Mouse (Mus musculus) liver, embryonic 11.5 days (tissue): Measurements from ENCODE around the gene Cfap43. TPM values are rescaled to one million over a fixed set of nuclear protein-coding genes. Genes with fewer than 3 reads are reported as not detected.

Experiments used
- ATAC-seq: fragments of 200-750 bp; cut with Nextera tagmentation; replicated peaks from 2 replicates; pipeline ENCODE4 v1.8.0; 2017; ENCODE audit warnings: moderate number of reproducible peaks, mild to moderate bottlenecking, moderate TSS enrichment, moderate library complexity; ENCODE audit not compliant: low FRiP score
- DNase-seq: peaks from one replicate; pipeline ENCODE4 v3.0.0-alpha.2; 2017; ENCODE audit warnings: low spot score
- H3K27ac ChIP-seq: fragments of 300-500 bp; sonication (generic); 2 replicates; pipeline ENCODE4 v1.5.1; 2014; ENCODE audit warnings: mild to moderate bottlenecking, low read depth, low read length, control low read depth
- H3K27me3 ChIP-seq: fragments of 300-500 bp; sonication (generic); replicated peaks from 2 replicates; pipeline ENCODE4 v1.6.1; 2014; ENCODE audit warnings: low read length, mixed read lengths; ENCODE audit not compliant: control insufficient read depth, insufficient read depth
- H3K36me3 ChIP-seq: fragments of 300-500 bp; sonication (generic); 2 replicates; pipeline ENCODE4 v1.6.1; 2014; ENCODE audit warnings: mild to moderate bottlenecking, low read length, moderate library complexity, mixed read lengths; ENCODE audit not compliant: control insufficient read depth, insufficient read depth
- H3K4me1 ChIP-seq: fragments of 300-500 bp; sonication (generic); replicated peaks from 2 replicates; pipeline ENCODE4 v1.6.1; 2014; ENCODE audit warnings: low read length, mixed read lengths; ENCODE audit not compliant: control insufficient read depth, insufficient read depth
- H3K4me2 ChIP-seq: fragments of 300-500 bp; sonication (generic); 2 replicates; pipeline ENCODE4 v1.6.1; 2014; ENCODE audit warnings: mild to moderate bottlenecking, control low read depth, moderate library complexity
- H3K4me3 ChIP-seq: fragments of 300-500 bp; sonication (generic); 2 replicates; pipeline ENCODE4 v1.5.1; 2014; ENCODE audit warnings: low read depth, low read length, control low read depth
- H3K9ac ChIP-seq: fragments of 300-500 bp; sonication (generic); 2 replicates; pipeline ENCODE4 v1.6.1; 2014; ENCODE audit warnings: low read depth, low read length, control low read depth
- H3K9me3 ChIP-seq: fragments of 300-500 bp; sonication (generic); 2 replicates; pipeline ENCODE4 v1.6.1; 2016; ENCODE audit warnings: low read length, inconsistent platforms, mixed read lengths; ENCODE audit not compliant: control insufficient read depth
- WGBS: fragments of 180-500 bp; shearing (Covaris S2); extraction: QIAGEN DNeasy Blood & Tissue Kit; methylation state at CpG from one replicate; pipeline ENCODE4 v1.1.7; 2014; 5-methylcytosine and 5-hydroxymethylcytosine counted together
- polyA plus RNA-seq: library from polyadenylated mRNA; unstranded; fragments of >200 nt; fragmentation: Nextera tagmentation; extraction: Ambion mirVana; gene quantifications from 2 replicates; pipeline ENCODE4 v1.2.1, GENCODE M21; 2014

The Cfap43 gene
- polyA plus RNA-seq, 1 experiment from 2014 or later = 0.04 TPM

DNA sequence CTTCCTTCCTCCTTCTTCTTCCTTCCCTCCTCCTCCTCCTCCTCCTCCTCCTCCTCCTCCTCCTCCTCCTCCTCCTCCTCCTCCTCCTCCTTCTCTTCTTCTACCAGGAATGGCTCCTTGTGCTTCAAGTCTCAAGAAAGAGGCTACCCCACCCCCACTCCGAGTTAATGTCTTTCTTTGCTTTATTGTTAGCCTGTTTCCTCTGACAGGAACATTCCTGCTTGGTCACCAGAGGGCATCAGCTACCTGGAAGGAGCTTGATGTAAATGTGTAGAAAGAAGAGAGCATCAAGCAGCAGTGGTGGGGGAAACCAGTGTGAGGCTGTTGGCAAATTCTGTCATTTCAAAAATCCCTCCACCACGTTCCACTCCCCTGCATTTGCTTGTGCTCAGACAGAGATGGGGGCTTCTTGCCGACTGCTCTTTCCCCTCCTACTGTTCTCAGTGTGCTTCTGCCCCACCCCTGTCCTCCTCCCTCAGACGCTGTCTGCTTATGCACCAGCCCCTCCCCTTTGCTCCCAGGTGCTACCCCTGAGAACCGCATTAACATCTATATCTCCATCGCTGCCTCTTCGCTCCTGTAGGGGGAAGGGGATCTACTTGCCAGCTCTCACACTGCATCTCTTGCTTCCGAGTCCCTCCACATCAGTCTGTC is 96.8 kb downstream of the Cfap43 start:
- Histone ChIP-seq H3K36me3 (no peaks in the 10 kb centered on the region), H3K27me3 (peaks cover 3% of the 10 kb centered on the region; the same call in 1 of the 2 replicates), H3K4me1 (no peaks in the 10 kb centered on the region), H3K9ac (no peak overlapping the region), H3K4me3 (no peak overlapping the region), H3K27ac (no peak overlapping the region), H3K9me3 (no peaks in the 10 kb centered on the region), H3K4me2 (no peak overlapping the region)
- 15% methylated on average over 8 of the region's 8 CpGs for WGBS
- DNase-seq (no peak), ATAC-seq (no peak)

DNA sequence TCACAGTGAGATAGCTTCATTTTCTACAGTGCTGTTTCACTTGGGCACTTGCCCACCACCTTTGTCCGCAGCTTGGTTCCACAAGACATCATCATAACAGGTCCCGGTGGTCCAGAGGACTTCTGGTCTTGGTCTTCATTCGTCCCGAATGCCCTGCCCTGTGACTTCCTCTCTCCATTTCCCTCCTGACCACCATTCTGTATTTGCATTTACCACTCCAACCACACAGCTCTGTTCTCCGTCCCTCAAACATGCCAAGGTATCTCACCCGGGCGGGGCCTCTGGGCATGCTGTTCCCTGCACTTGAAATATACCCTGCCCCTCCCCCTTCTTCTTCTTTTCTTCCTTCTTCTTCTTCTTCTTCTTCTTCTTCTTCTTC is 97.6 kb downstream of the Cfap43 start:
- H3K36me3 ChIP-seq = no peaks in the 10 kb centered on the region
- H3K9me3 ChIP-seq = no peaks in the 10 kb centered on the region
- H3K9ac ChIP-seq = no peak overlapping the region
- no peak for ATAC-seq
- H3K4me3 ChIP-seq = no peak overlapping the region
- 36% methylated on average over 7 of the region's 7 CpGs for WGBS
- H3K4me2 ChIP-seq = no peak overlapping the region
- H3K27me3 ChIP-seq = peaks cover 3% of the 10 kb centered on the region; the same call in 1 of the 2 replicates
- H3K27ac ChIP-seq = no peak overlapping the region
- no peak for DNase-seq
- no peaks in the 10 kb centered on the region for H3K4me1 ChIP-seq

DNA sequence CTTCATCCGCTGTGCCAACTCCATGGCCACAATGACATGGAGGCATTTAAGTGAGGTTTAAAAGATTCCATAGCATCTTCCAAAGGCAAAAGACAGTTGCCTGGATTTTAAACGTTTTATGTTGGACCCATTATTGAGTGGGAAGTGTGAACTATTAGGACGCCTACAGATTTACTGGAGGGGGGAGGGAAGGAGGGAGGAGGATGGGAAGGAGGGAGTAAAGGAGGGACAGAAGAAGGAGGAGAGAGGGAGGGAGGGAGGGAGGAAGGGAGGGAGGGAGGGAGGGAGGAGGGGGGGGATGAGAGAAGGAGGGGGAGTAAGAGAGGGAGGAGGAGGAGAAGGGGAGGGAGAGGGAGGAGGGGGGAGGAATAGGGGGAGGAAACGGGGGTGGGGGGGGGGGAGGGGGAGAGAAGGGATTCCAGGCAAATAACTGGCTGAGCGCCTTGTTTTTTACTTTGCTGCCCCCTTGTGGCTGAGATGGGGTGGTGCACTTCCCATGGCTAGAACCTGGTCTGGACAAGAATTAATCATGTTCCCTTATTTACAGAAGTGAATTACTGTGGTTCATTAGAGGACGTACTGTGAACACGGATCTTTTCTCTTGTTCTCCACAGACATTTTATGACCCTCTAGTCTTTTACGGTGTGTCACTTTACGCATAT is 98.1 kb downstream of the Cfap43 start:
- DNase-seq (peak; percentile 57), ATAC-seq (no peak)
- WGBS = 18% methylated on average over 8 of the region's 9 CpGs
- Histone ChIP-seq H3K27ac (no peak overlapping the region), H3K4me1 (no peaks in the 10 kb centered on the region), H3K9ac (no peak overlapping the region), H3K9me3 (no peaks in the 10 kb centered on the region), H3K4me2 (no peak overlapping the region), H3K27me3 (peaks cover 3% of the 10 kb centered on the region; the same call in 1 of the 2 replicates), H3K4me3 (no peak overlapping the region), H3K36me3 (no peaks in the 10 kb centered on the region)

DNA sequence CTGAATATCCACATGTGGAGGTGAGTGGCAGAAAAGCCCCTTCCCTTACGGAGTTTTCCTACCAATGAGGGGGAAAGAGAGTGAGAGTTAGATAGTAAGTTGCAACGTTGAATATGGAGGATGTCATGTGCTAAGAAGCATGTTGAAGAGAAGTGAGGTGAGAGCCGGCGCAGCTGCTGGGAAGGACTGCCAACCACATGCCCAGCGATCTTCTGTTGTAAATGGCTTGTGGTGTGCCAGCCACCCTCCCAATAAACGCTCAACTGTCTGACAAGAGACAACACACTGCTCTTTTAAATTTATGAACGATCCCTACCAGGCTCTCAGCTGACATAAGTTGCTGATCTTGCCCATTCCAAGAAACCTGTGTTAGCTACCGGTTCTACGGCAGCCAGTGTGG is 101.4 kb downstream of the Cfap43 start:
- H3K27me3 ChIP-seq = peaks cover under 1% of the 10 kb centered on the region; the same call in 1 of the 2 replicates
- no peak for ATAC-seq
- no peak overlapping the region for H3K27ac ChIP-seq
- H3K36me3 ChIP-seq = no peaks in the 10 kb centered on the region
- no peaks in the 10 kb centered on the region for H3K9me3 ChIP-seq
- no peaks in the 10 kb centered on the region for H3K4me1 ChIP-seq
- no peak overlapping the region for H3K9ac ChIP-seq
- H3K4me2 ChIP-seq = no peak overlapping the region
- no peak for DNase-seq
- WGBS = 78% methylated on average over 9 of the region's 9 CpGs
- no peak overlapping the region for H3K4me3 ChIP-seq

DNA sequence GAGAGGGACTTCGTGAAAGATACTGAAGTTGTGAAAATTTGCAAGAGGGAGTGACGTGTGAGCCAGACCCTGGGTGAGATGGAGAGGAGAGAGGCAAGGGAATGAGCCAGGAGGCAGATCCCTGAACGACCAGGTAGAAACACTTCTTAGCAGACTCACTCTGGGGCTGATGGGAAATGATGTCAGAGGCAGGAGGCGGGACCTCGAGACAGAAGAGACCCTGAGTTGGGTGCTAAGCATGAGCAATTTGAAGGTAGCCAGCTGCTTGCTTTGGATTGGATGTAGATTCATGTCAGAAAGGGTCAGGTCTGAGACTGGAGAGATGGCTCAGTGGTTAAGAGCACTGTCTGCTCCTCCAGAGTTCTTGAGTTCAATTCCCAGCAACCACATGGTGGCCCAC is 104.4 kb downstream of the Cfap43 start:
- no peaks in the 10 kb centered on the region for H3K9me3 ChIP-seq
- no peak overlapping the region for H3K9ac ChIP-seq
- no peak overlapping the region for H3K27ac ChIP-seq
- no peaks in the 10 kb centered on the region for H3K27me3 ChIP-seq
- H3K36me3 ChIP-seq = no peaks in the 10 kb centered on the region
- WGBS = 78% methylated on average over 5 of the region's 5 CpGs
- H3K4me1 ChIP-seq = no peaks in the 10 kb centered on the region
- no peak overlapping the region for H3K4me3 ChIP-seq
- DNase-seq (no peak), ATAC-seq (no peak)
- H3K4me2 ChIP-seq = no peak overlapping the region

DNA sequence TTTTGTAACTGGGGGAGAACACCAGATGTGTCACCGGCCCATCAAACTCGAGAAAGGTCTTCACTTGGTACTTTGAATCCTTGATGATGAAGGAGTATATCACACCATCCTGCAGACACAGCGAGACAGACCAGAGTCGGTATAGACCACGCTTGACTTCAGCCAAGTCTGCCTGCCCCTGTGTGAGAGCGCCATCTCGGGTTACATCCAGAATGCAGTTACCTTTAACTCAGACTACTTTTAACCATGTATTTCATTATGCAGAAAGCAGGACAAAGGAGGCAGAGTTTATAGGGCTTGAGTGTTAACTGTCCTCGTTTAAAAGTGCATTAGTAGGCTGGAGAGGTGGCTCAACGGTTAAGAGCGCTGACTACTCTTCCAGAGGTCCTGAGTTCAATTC is 107.0 kb downstream of the Cfap43 start:
- 71% methylated on average over 10 of the region's 10 CpGs for WGBS
- H3K36me3 ChIP-seq = no peaks in the 10 kb centered on the region
- H3K9ac ChIP-seq = no peak overlapping the region

DNA sequence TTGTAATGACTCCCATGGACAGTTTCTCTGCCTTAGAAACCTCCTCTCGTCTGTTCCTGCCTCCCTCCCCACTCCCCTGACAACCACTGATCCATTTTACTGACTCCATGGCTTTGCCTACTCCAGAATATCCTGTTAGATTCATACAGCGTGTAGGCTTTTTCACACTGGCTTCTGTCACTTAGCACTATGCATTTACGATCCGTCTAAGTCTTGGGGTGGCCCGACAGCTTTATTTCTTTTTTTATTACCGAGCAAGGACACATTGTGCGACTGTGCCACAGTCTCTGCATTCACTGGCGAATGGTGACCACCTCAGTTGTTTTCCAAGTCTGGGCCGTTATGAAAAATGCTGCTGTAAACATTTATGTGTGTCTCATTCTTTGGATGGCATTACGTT is 120.5 kb downstream of the Cfap43 start:
- ATAC-seq = no peak
- Histone ChIP-seq H3K27me3 (no peaks in the 10 kb centered on the region), H3K36me3 (no peaks in the 10 kb centered on the region), H3K4me1 (no peaks in the 10 kb centered on the region), H3K27ac (no peak overlapping the region), H3K4me2 (no peak overlapping the region), H3K9ac (no peak overlapping the region), H3K9me3 (no peaks in the 10 kb centered on the region), H3K4me3 (no peak overlapping the region)
- DNase-seq = no peak
- WGBS = 73% methylated on average over 10 of the region's 10 CpGs

More for the DNA sequence above, 107.0 kb downstream of the Cfap43 start:
- Histone ChIP-seq H3K4me3 (no peak overlapping the region), H3K4me1 (no peaks in the 10 kb centered on the region), H3K27me3 (no peaks in the 10 kb centered on the region), H3K4me2 (no peak overlapping the region), H3K27ac (no peak overlapping the region), H3K9me3 (no peaks in the 10 kb centered on the region)
- DNase-seq (no peak), ATAC-seq (no peak)

DNA sequence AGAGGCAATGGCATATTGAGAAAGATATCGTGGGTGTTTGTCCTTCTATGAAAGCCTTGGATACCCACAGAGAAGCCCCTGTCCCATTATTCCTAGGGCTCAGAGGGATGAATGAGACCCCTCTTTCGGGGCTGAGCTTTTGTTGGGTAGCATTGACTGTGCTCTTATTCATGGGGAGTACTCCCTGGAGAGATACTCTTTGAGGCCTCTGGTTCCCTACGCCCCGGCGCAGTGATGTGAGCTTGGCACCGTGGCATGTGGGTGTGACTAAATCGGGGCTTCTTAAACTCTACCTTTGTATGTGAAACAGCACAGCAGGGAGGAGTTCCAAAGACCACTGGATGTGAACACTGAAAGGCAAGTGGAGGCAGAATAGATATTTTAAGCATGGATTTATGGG is 122.4 kb downstream of the Cfap43 start:
- Histone ChIP-seq H3K4me1 (no peaks in the 10 kb centered on the region), H3K27ac (no peak overlapping the region), H3K4me2 (no peak overlapping the region), H3K9me3 (no peaks in the 10 kb centered on the region), H3K27me3 (no peaks in the 10 kb centered on the region), H3K9ac (no peak overlapping the region), H3K36me3 (no peaks in the 10 kb centered on the region), H3K4me3 (no peak overlapping the region)
- 72% methylated on average over 7 of the region's 7 CpGs for WGBS
- ATAC-seq (no peak), DNase-seq (no peak)
